Mouse (Mus musculus): ENCODE measurements around the gene Gabrg3.

Gabrg3 gene

DNA sequence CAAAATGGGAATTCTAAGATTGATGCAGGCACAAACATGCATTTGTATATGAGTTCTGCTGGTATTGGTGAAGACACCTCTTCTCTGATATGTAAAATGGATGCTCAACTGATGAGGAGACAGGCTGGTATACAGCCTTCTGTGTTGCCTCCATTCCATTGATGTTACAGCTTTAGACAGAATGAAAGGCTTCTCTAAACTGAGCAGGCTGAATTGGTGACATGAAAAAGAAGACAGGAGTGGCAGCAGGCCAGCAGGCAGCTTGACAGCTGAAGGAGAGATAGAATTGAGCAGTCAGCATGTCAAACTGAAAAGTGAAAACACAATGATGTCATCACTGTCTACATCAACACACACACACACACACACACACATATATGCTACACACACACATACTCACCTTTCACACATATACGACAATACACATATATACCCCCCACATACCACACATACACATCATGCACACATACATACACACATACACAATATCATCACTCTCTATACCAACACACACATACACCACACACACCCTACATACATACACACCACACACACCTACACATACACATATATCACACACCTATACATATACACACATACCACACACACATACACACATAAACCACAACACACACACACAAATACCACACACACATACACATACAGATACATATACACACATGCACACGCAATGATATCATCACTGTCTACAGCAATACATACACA lies 315.4 kb downstream of the Gabrg3 start:
- DNase-seq (ENCODE audit: low read depth, low spot score) = no peak

DNA sequence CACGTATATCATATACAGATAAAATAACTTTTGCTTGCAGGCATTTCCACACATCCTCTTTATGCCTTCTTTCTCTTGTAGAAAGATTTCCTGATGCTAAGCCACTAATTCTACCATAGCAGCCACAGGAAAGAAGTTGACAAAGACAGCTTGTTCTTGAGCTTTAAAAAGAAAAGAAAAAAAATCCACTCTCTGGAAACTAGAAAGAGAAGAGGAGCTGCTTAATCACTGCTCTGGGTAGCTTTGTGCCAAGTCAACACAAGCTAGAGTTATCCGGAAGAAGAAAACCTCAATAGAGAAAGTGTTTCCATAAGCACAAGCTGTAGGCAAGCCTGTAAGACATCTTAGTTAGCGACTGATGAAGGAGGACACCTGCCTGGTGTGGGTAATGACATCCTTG lies 321.6 kb downstream of the Gabrg3 start:
- no peak for DNase-seq (ENCODE audit: low read depth, low spot score)

GRCm38 (mm10) chr7:57050906-57051635 lies 335.9 kb downstream of the Gabrg3 start:
- no peak for DNase-seq (ENCODE audit: low read depth, low spot score)

- no peak for DNase-seq (ENCODE audit: low read depth, low spot score)
These were observed 349.0 kb downstream of the Gabrg3 start for GRCm38 (mm10) chr7:57037861-57038421.

- DNase-seq (ENCODE audit: low read depth, low spot score) = no peak
These were observed 386.3 kb downstream of the Gabrg3 start for GRCm38 (mm10) chr7:57000585-57001261.

DNA sequence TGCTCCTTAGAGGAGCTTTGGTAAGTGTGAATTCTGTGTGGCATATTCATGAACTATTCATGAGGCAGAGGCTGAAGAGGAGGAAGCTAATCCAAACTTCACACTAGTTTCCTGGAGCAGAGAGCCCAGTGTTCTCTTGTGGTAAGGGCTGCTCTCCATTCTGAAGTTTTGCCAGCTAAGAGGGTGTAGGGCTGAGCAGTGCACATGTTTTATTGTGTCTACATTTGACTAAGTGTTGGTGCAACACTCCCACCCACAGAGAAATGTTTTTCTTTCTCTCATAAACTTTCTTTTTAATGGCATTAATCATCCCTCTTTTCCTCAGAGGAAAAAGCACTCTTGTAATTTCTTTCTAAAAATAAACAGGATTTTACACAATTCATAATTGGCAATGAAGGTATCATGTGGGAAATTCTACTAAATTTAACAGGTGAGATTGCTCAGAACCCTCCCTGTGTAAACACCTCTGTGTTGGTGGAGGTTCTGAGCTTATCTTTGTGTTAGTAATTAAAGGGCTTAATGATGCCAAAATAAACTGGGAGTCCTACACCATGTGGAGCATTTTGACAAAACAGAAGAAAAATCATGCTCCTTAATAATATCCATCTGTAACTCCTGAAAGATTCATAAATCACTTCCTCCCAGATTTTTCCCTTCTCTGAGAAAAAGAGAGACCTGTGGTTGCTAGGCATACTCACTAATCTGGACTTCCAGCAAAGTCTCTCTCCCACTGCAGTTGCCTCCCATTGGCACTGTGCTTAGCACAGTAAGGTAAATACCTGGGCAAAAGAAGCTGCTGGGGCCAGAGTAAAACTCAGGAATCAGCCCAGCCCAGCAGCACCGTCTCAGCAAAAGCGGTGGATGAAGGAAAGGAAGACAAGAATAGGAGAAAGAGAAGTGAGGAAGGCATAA lies 389.0 kb downstream of the Gabrg3 start:
- no peak for DNase-seq (ENCODE audit: low read depth, low spot score)

DNA sequence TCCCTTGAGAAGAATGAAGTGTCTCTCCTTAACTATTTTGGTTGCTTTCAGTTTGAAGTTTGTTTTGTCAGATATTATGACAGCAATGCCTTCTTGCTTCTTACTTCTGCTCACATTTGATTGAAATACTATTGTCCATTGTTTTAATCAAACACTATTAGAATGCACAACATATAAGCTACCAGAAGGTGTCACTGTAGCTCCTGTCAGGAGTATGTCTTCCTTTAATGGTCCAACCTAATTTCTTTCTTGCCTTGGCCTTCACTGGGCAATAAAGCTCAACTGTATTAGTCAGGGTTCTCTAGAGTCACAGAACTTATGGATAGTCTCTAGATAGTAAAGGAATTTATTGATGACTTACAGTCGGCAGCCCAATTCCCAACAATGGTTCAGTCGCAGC lies 440.6 kb downstream of the Gabrg3 start:
- DNase-seq (ENCODE audit: low read depth, low spot score) = no peak

GRCm38 (mm10) chr7:56941606-56942005 lies 445.4 kb downstream of the Gabrg3 start:
- DNase-seq (ENCODE audit: low read depth, low spot score) = no peak

DNA sequence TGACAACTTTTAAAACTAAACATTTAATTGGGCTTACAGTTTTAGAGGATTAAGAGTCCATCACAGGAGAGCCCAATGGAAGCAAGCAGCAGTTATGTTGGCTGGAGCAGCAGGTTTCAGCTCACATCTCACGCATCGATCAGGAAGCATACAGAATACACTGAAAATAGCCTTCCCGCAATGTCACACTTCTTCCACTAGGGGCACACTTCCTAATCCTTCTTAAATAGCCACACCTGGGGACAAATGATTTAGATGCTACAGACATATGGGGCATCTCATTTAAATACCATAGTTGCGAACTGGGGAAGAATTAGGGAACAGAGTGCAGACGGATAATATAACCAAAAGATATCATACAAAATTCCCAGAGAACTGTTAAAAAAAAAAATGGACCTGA lies 449.0 kb downstream of the Gabrg3 start:
- DNase-seq (ENCODE audit: low read depth, low spot score) = no peak

GRCm38 (mm10) chr7:56919499-56919898 lies 467.5 kb downstream of the Gabrg3 start:
- no peak for DNase-seq (ENCODE audit: low read depth, low spot score)

GRCm38 (mm10) chr7:56914862-56915261 lies 472.1 kb downstream of the Gabrg3 start:
- no peak for DNase-seq (ENCODE audit: low read depth, low spot score)

DNA sequence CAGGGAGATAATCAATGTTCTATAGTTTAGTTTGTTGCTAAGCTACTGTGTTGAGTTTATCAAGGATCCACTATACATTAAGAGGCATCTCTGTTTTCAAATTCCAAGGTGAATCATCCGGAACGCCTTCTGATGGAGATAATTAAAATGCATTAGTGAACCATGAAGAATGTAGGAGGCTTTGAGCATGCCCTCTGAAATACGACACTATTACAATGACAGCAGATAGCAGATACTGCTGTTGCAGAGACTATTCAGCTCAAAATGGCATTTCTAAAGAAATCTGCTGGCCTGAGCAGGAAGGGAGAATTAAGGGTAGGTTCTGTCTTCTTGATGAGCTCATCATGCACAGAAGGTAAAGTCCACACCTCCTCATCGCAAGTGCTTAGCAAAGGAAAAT lies 487.2 kb downstream of the Gabrg3 start:
- no peak for DNase-seq (ENCODE audit: low read depth, low spot score)

GRCm38 (mm10) chr7:56867314-56868075 lies 519.5 kb downstream of the Gabrg3 start:
- no peak for DNase-seq (ENCODE audit: low read depth, low spot score)

GRCm38 (mm10) chr7:56843565-56843964 lies 543.4 kb downstream of the Gabrg3 start:
- no peak for DNase-seq (ENCODE audit: low read depth, low spot score)

GRCm38 (mm10) chr7:56825446-56825845 lies 561.5 kb downstream of the Gabrg3 start:
- no peak for DNase-seq (ENCODE audit: low read depth, low spot score)

DNA sequence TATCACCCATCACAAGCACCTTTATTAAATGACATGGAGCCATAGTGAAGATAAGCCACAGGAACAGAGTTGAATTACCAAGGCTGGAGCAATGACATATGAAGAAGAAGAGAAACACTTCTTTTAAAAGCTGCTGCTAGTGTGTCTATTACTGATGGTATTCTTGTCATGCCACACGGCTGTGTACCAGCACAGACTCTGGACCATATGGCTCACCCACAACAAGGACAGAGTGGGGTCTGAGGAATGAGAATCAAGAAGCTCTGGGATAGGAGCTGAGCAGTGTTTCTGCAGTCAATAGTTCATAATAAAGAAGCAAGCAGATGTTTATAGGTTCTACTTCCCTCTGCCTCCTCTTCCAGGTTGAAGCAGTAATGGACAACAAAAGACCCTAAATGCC lies 585.1 kb downstream of the Gabrg3 start:
- no peak for DNase-seq (ENCODE audit: low read depth, low spot score)

DNA sequence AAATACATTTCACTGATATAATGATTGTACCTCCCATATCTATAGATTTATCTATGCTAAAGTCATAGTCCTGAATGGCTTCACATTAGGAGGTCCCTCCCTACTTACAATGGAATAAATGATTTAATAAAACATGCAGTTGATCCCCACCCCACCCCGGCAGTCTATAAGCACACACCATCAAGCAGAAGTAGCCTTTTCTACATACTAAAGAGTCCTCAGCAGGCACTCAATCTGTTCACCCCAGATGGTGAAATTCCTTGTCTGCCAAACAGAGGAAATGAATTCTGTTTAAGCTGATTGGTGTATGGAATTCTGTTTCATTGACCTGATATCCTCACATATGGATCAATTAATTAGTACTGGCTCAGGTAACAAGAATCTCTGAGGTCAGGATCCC lies 607.9 kb downstream of the Gabrg3 start:
- no peak for DNase-seq (ENCODE audit: low read depth, low spot score)

- DNase-seq (ENCODE audit: low read depth, low spot score) = no peak
These were observed 618.8 kb downstream of the Gabrg3 start for GRCm38 (mm10) chr7:56768216-56768615.

GRCm38 (mm10) chr7:56767796-56768195 lies 619.2 kb downstream of the Gabrg3 start:
- DNase-seq (ENCODE audit: low read depth, low spot score) = no peak

- DNase-seq (ENCODE audit: low read depth, low spot score) = no peak
These were observed 621.2 kb downstream of the Gabrg3 start for GRCm38 (mm10) chr7:56765612-56766445.
